Mouse (Mus musculus): ENCODE measurements at regions not wholly inside any gene's neighbourhood (a gene's known extent, or its start where the extent isn't known, plus 50 kb on each side); places are given as distances from the start of the nearest gene placed in this dataset.

GRCm38 (mm10) chr1:154139488-154139887 is 61.5 kb upstream of the Zfp648 start:
- Histone ChIP-seq H3K4me3 (ENCODE audit: insufficient read depth, low read depth, low read length) (no peak overlapping the region), H3K27ac (ENCODE audit: insufficient read depth, low read depth, low read length) (no peak overlapping the region), H3K36me3 (ENCODE audit: control insufficient read depth, insufficient read depth, low read length) (no peaks in the 10 kb centered on the region), H3K4me1 (ENCODE audit: control insufficient read depth, insufficient read depth, low read length) (peaks cover 3% of the 10 kb centered on the region; the same call in 1 of the 2 replicates), H3K27me3 (replicated peaks; ENCODE audit: control insufficient read depth, insufficient read depth, low read length) (no peaks in the 10 kb centered on the region)
- TF ChIP-seq POLR2A (IDR thresholded peaks at IDR 0.05; ENCODE audit: low read depth, low read length), result no peak
- no peak for TF ChIP-seq CTCF (conservative IDR thresholded peaks at IDR 0.05; ENCODE audit: insufficient read depth, insufficient read length, low read depth, low read length)
- DNase-seq, result no peak
- WGBS, result 71% methylated on average over 4 of the region's 4 CpGs

GRCm38 (mm10) chr1:154143691-154144090 is 57.3 kb upstream of the Zfp648 start:
- DNase-seq, result peak; percentile 51
- TF ChIP-seq CTCF (conservative IDR thresholded peaks at IDR 0.05; ENCODE audit: insufficient read depth, insufficient read length, low read depth, low read length) (no peak), POLR2A (IDR thresholded peaks at IDR 0.05; ENCODE audit: low read depth, low read length) (no peak)
- H3K27ac ChIP-seq (ENCODE audit: insufficient read depth, low read depth, low read length), result no peak overlapping the region
- peaks cover 16% of the 10 kb centered on the region for H3K4me1 ChIP-seq (ENCODE audit: control insufficient read depth, insufficient read depth, low read length)
- no peaks in the 10 kb centered on the region for H3K27me3 ChIP-seq (replicated peaks; ENCODE audit: control insufficient read depth, insufficient read depth, low read length)
- no peak overlapping the region for H3K4me3 ChIP-seq (ENCODE audit: insufficient read depth, low read depth, low read length)
- 39% methylated on average over 1 of the region's 1 CpGs for WGBS
- H3K36me3 ChIP-seq (ENCODE audit: control insufficient read depth, insufficient read depth, low read length), result no peaks in the 10 kb centered on the region

- no peaks in the 10 kb centered on the region for H3K36me3 ChIP-seq (ENCODE audit: control insufficient read depth, insufficient read depth, low read length)
- 42% methylated on average over 3 of the region's 3 CpGs for WGBS
- DNase-seq, result no peak
- H3K27me3 ChIP-seq (replicated peaks; ENCODE audit: control insufficient read depth, insufficient read depth, low read length), result no peaks in the 10 kb centered on the region
- peaks cover 42% of the 10 kb centered on the region for H3K4me1 ChIP-seq (ENCODE audit: control insufficient read depth, insufficient read depth, low read length)
- TF ChIP-seq CTCF (conservative IDR thresholded peaks at IDR 0.05; ENCODE audit: insufficient read depth, insufficient read length, low read depth, low read length) (no peak), POLR2A (IDR thresholded peaks at IDR 0.05; ENCODE audit: low read depth, low read length) (no peak)
- peak overlapping the region; percentile 37; the same call in 1 of the 2 replicates for H3K27ac ChIP-seq (ENCODE audit: insufficient read depth, low read depth, low read length)
- H3K4me3 ChIP-seq (ENCODE audit: insufficient read depth, low read depth, low read length), result no peak overlapping the region
Observed at GRCm38 (mm10) chr1:154147001-154147571, 53.9 kb upstream of the Zfp648 start.

GRCm38 (mm10) chr1:154148948-154149347 is 52.0 kb upstream of the Zfp648 start:
- Histone ChIP-seq H3K27ac (ENCODE audit: insufficient read depth, low read depth, low read length) (peak overlapping the region; percentile 97), H3K4me1 (ENCODE audit: control insufficient read depth, insufficient read depth, low read length) (peaks cover 44% of the 10 kb centered on the region), H3K27me3 (replicated peaks; ENCODE audit: control insufficient read depth, insufficient read depth, low read length) (no peaks in the 10 kb centered on the region), H3K4me3 (ENCODE audit: insufficient read depth, low read depth, low read length) (no peak overlapping the region), H3K36me3 (ENCODE audit: control insufficient read depth, insufficient read depth, low read length) (no peaks in the 10 kb centered on the region)
- DNase-seq, result peak; percentile 92
- TF ChIP-seq POLR2A (IDR thresholded peaks at IDR 0.05; ENCODE audit: low read depth, low read length) (no peak), CTCF (conservative IDR thresholded peaks at IDR 0.05; ENCODE audit: insufficient read depth, insufficient read length, low read depth, low read length) (no peak)
- WGBS, result 16% methylated on average over 10 of the region's 10 CpGs

GRCm38 (mm10) chr1:154149431-154150143 is 51.4 kb upstream of the Zfp648 start:
- no peak overlapping the region for H3K4me3 ChIP-seq (ENCODE audit: insufficient read depth, low read depth, low read length)
- WGBS, result 31% methylated on average over 1 of the region's 1 CpGs
- no peaks in the 10 kb centered on the region for H3K27me3 ChIP-seq (replicated peaks; ENCODE audit: control insufficient read depth, insufficient read depth, low read length)
- H3K27ac ChIP-seq (ENCODE audit: insufficient read depth, low read depth, low read length), result peak overlapping the region; percentile 97
- peaks cover 49% of the 10 kb centered on the region for H3K4me1 ChIP-seq (ENCODE audit: control insufficient read depth, insufficient read depth, low read length)
- TF ChIP-seq POLR2A (IDR thresholded peaks at IDR 0.05; ENCODE audit: low read depth, low read length), result no peak
- TF ChIP-seq CTCF (conservative IDR thresholded peaks at IDR 0.05; ENCODE audit: insufficient read depth, insufficient read length, low read depth, low read length), result no peak
- no peaks in the 10 kb centered on the region for H3K36me3 ChIP-seq (ENCODE audit: control insufficient read depth, insufficient read depth, low read length)
- no peak for DNase-seq

- H3K4me1 ChIP-seq (ENCODE audit: control insufficient read depth, insufficient read depth, low read length), result peaks cover 49% of the 10 kb centered on the region
- TF ChIP-seq POLR2A (IDR thresholded peaks at IDR 0.05; ENCODE audit: low read depth, low read length) (no peak), CTCF (conservative IDR thresholded peaks at IDR 0.05; ENCODE audit: insufficient read depth, insufficient read length, low read depth, low read length) (peak; percentile 17; the same call in 1 of the 2 replicates)
- 31% methylated on average over 8 of the region's 8 CpGs for WGBS
- peak; percentile 96 for DNase-seq
- H3K27me3 ChIP-seq (replicated peaks; ENCODE audit: control insufficient read depth, insufficient read depth, low read length), result no peaks in the 10 kb centered on the region
- H3K4me3 ChIP-seq (ENCODE audit: insufficient read depth, low read depth, low read length), result no peak overlapping the region
- peak overlapping the region; percentile 97 for H3K27ac ChIP-seq (ENCODE audit: insufficient read depth, low read depth, low read length)
- H3K36me3 ChIP-seq (ENCODE audit: control insufficient read depth, insufficient read depth, low read length), result no peaks in the 10 kb centered on the region
Observed at GRCm38 (mm10) chr1:154150167-154150851, 50.7 kb upstream of the Zfp648 start.
